Mouse (Mus musculus): ENCODE measurements at regions not wholly inside any gene's neighbourhood (a gene's known extent, or its start where the extent isn't known, plus 50 kb on each side); places are given as distances from the start of the nearest gene placed in this dataset.

GRCm38 (mm10) chr15:59785981-59786380, 230.4 kb downstream of the 4933412E24Rik start:
- no peak for ATAC-seq (ENCODE audit: insufficient number of reproducible peaks, low FRiP score)
- Histone ChIP-seq H3K36me3 (no peaks in the 10 kb centered on the region), H3K27me3 (replicated peaks) (no peaks in the 10 kb centered on the region), H3K4me2 (no peak overlapping the region), H3K4me3 (no peak overlapping the region), H3K27ac (ENCODE audit: poor library complexity, severe bottlenecking) (no peak overlapping the region), H3K9me3 (replicated peaks) (0 out of 2 replicates have a peak, but pooled peaks cover 7% of the 10 kb centered on the region), H3K4me1 (replicated peaks) (peaks cover 20% of the 10 kb centered on the region), H3K9ac (no peak overlapping the region)
- 84% methylated on average over 5 of the region's 5 CpGs for WGBS

- ATAC-seq (ENCODE audit: insufficient number of reproducible peaks, low FRiP score), result no peak
- Histone ChIP-seq H3K9me3 (replicated peaks) (0 out of 2 replicates have a peak, but pooled peaks cover 7% of the 10 kb centered on the region), H3K4me2 (peak overlapping the region; percentile 56; the same call in 1 of the 2 replicates), H3K27me3 (replicated peaks) (no peaks in the 10 kb centered on the region), H3K4me1 (replicated peaks) (peaks cover 20% of the 10 kb centered on the region), H3K27ac (ENCODE audit: poor library complexity, severe bottlenecking) (no peak overlapping the region), H3K4me3 (no peak overlapping the region), H3K36me3 (no peaks in the 10 kb centered on the region), H3K9ac (no peak overlapping the region)
- WGBS, result 42% methylated on average over 8 of the region's 8 CpGs
Observed at GRCm38 (mm10) chr15:59784556-59784929, 231.9 kb downstream of the 4933412E24Rik start.

GRCm38 (mm10) chr15:59783782-59784555, 232.4 kb downstream of the 4933412E24Rik start:
- 0 out of 2 replicates have a peak, but pooled peaks cover 7% of the 10 kb centered on the region for H3K9me3 ChIP-seq (replicated peaks)
- H3K4me3 ChIP-seq, result 0 out of 2 replicates have a peak overlapping the region, but pooled peaks have one; percentile 13
- H3K27me3 ChIP-seq (replicated peaks), result no peaks in the 10 kb centered on the region
- H3K27ac ChIP-seq (ENCODE audit: poor library complexity, severe bottlenecking), result no peak overlapping the region
- H3K9ac ChIP-seq, result no peak overlapping the region
- peak overlapping the region; percentile 56 for H3K4me2 ChIP-seq
- H3K36me3 ChIP-seq, result no peaks in the 10 kb centered on the region
- 9% methylated on average over 22 of the region's 22 CpGs for WGBS
- no peak for ATAC-seq (ENCODE audit: insufficient number of reproducible peaks, low FRiP score)
- peaks cover 20% of the 10 kb centered on the region for H3K4me1 ChIP-seq (replicated peaks)

GRCm38 (mm10) chr15:59783393-59783781, 233.0 kb downstream of the 4933412E24Rik start:
- no peak for ATAC-seq (ENCODE audit: insufficient number of reproducible peaks, low FRiP score)
- H3K9ac ChIP-seq, result no peak overlapping the region
- H3K4me2 ChIP-seq, result peak overlapping the region; percentile 56
- no peak overlapping the region for H3K4me3 ChIP-seq
- H3K4me1 ChIP-seq (replicated peaks), result peaks cover 20% of the 10 kb centered on the region
- H3K27ac ChIP-seq (ENCODE audit: poor library complexity, severe bottlenecking), result no peak overlapping the region
- H3K27me3 ChIP-seq (replicated peaks), result no peaks in the 10 kb centered on the region
- no peaks in the 10 kb centered on the region for H3K36me3 ChIP-seq
- WGBS, result 5% methylated on average over 6 of the region's 6 CpGs
- 0 out of 2 replicates have a peak, but pooled peaks cover 4% of the 10 kb centered on the region for H3K9me3 ChIP-seq (replicated peaks)

GRCm38 (mm10) chr15:59780506-59780905, 235.9 kb downstream of the 4933412E24Rik start:
- no peak overlapping the region for H3K4me3 ChIP-seq
- peaks cover 23% of the 10 kb centered on the region for H3K4me1 ChIP-seq (replicated peaks)
- no peaks in the 10 kb centered on the region for H3K36me3 ChIP-seq
- H3K4me2 ChIP-seq, result no peak overlapping the region
- no peaks in the 10 kb centered on the region for H3K9me3 ChIP-seq (replicated peaks)
- no peak overlapping the region for H3K27ac ChIP-seq (ENCODE audit: poor library complexity, severe bottlenecking)
- no peaks in the 10 kb centered on the region for H3K27me3 ChIP-seq (replicated peaks)
- H3K9ac ChIP-seq, result no peak overlapping the region
- ATAC-seq (ENCODE audit: insufficient number of reproducible peaks, low FRiP score), result no peak
- WGBS, result 70% methylated on average over 1 of the region's 1 CpGs

GRCm38 (mm10) chr15:59777307-59777871, 239.0 kb downstream of the 4933412E24Rik start:
- no peak for ATAC-seq (ENCODE audit: insufficient number of reproducible peaks, low FRiP score)
- Histone ChIP-seq H3K4me1 (replicated peaks) (peaks cover 4% of the 10 kb centered on the region), H3K9ac (no peak overlapping the region), H3K4me3 (no peak overlapping the region), H3K27ac (ENCODE audit: poor library complexity, severe bottlenecking) (no peak overlapping the region), H3K27me3 (replicated peaks) (no peaks in the 10 kb centered on the region), H3K4me2 (no peak overlapping the region), H3K9me3 (replicated peaks) (no peaks in the 10 kb centered on the region), H3K36me3 (no peaks in the 10 kb centered on the region)
- 63% methylated on average over 13 of the region's 13 CpGs for WGBS

GRCm38 (mm10) chr15:59775781-59776180, 240.6 kb downstream of the 4933412E24Rik start:
- Histone ChIP-seq H3K9ac (no peak overlapping the region), H3K27ac (ENCODE audit: poor library complexity, severe bottlenecking) (no peak overlapping the region), H3K4me2 (no peak overlapping the region), H3K4me3 (no peak overlapping the region), H3K27me3 (replicated peaks) (no peaks in the 10 kb centered on the region), H3K36me3 (no peaks in the 10 kb centered on the region), H3K9me3 (replicated peaks) (peaks cover 7% of the 10 kb centered on the region), H3K4me1 (replicated peaks) (peaks cover 4% of the 10 kb centered on the region)
- 76% methylated on average over 3 of the region's 3 CpGs for WGBS
- ATAC-seq (ENCODE audit: insufficient number of reproducible peaks, low FRiP score), result no peak

- H3K36me3 ChIP-seq, result no peaks in the 10 kb centered on the region
- no peak for ATAC-seq (ENCODE audit: insufficient number of reproducible peaks, low FRiP score)
Observed at GRCm38 (mm10) chr15:59773983-59774382, 242.4 kb downstream of the 4933412E24Rik start.

GRCm38 (mm10) chr15:59772595-59772994, 243.8 kb downstream of the 4933412E24Rik start:
- H3K36me3 ChIP-seq, result no peaks in the 10 kb centered on the region

More at GRCm38 (mm10) chr15:59773983-59774382, 242.4 kb downstream of the 4933412E24Rik start:
- H3K4me3 ChIP-seq, result no peak overlapping the region
- 65% methylated on average over 2 of the region's 2 CpGs for WGBS
- H3K9ac ChIP-seq, result no peak overlapping the region
- H3K9me3 ChIP-seq (replicated peaks), result peaks cover 11% of the 10 kb centered on the region
- H3K27ac ChIP-seq (ENCODE audit: poor library complexity, severe bottlenecking), result no peak overlapping the region
- H3K27me3 ChIP-seq (replicated peaks), result no peaks in the 10 kb centered on the region
- H3K4me2 ChIP-seq, result no peak overlapping the region
- H3K4me1 ChIP-seq (replicated peaks), result peaks cover 4% of the 10 kb centered on the region

GRCm38 (mm10) chr15:59762061-59762460, 254.4 kb downstream of the 4933412E24Rik start:
- Histone ChIP-seq H3K27me3 (replicated peaks) (no peaks in the 10 kb centered on the region), H3K4me1 (replicated peaks) (peaks cover 20% of the 10 kb centered on the region), H3K4me2 (no peak overlapping the region), H3K27ac (ENCODE audit: poor library complexity, severe bottlenecking) (no peak overlapping the region), H3K9ac (no peak overlapping the region), H3K9me3 (replicated peaks) (peaks cover 4% of the 10 kb centered on the region; the same call in 1 of the 2 replicates), H3K4me3 (no peak overlapping the region), H3K36me3 (no peaks in the 10 kb centered on the region)
- no peak for ATAC-seq (ENCODE audit: insufficient number of reproducible peaks, low FRiP score)
- WGBS, result 88% methylated on average over 6 of the region's 6 CpGs

More at GRCm38 (mm10) chr15:59772595-59772994, 243.8 kb downstream of the 4933412E24Rik start:
- H3K9me3 ChIP-seq (replicated peaks), result peaks cover 11% of the 10 kb centered on the region
- H3K9ac ChIP-seq, result no peak overlapping the region
- 74% methylated on average over 2 of the region's 2 CpGs for WGBS
- no peak for ATAC-seq (ENCODE audit: insufficient number of reproducible peaks, low FRiP score)
- H3K27me3 ChIP-seq (replicated peaks), result no peaks in the 10 kb centered on the region
- H3K4me2 ChIP-seq, result no peak overlapping the region
- H3K4me3 ChIP-seq, result no peak overlapping the region
- no peak overlapping the region for H3K27ac ChIP-seq (ENCODE audit: poor library complexity, severe bottlenecking)
- H3K4me1 ChIP-seq (replicated peaks), result peaks cover 4% of the 10 kb centered on the region

GRCm38 (mm10) chr15:59760490-59760889, 255.9 kb downstream of the 4933412E24Rik start:
- no peak overlapping the region for H3K9ac ChIP-seq
- ATAC-seq (ENCODE audit: insufficient number of reproducible peaks, low FRiP score), result no peak
- WGBS, result 88% methylated on average over 5 of the region's 5 CpGs
- H3K36me3 ChIP-seq, result no peaks in the 10 kb centered on the region
- peak overlapping the region; percentile 41; the same call in 1 of the 2 replicates for H3K4me2 ChIP-seq
- H3K4me3 ChIP-seq, result no peak overlapping the region
- H3K4me1 ChIP-seq (replicated peaks), result peaks cover 20% of the 10 kb centered on the region
- H3K27me3 ChIP-seq (replicated peaks), result no peaks in the 10 kb centered on the region
- no peaks in the 10 kb centered on the region for H3K9me3 ChIP-seq (replicated peaks)
- H3K27ac ChIP-seq (ENCODE audit: poor library complexity, severe bottlenecking), result peak overlapping the region; percentile 70

Data from heart, embryonic 12.5 days (tissue).